Mouse (Mus musculus) cerebellum, adult 2 months (tissue): Measurements from ENCODE around the gene Eloa.

Experiments
- CTCF ChIP-seq: fragments of 200-500 bp; IDR thresholded peaks from 2 replicates; pipeline ENCODE4 v1.5.1; 2011; ENCODE audit warnings: low read depth, mild to moderate bottlenecking, control low read depth, low read length, moderate library complexity, borderline replicate concordance; ENCODE audit not compliant: insufficient read depth
- POLR2A ChIP-seq: fragments of 200-500 bp; IDR thresholded peaks from 2 replicates; pipeline ENCODE4 v1.6.1; 2011; ENCODE audit warnings: low read length, control low read depth, borderline replicate concordance; ENCODE audit not compliant: insufficient read depth

DNA sequence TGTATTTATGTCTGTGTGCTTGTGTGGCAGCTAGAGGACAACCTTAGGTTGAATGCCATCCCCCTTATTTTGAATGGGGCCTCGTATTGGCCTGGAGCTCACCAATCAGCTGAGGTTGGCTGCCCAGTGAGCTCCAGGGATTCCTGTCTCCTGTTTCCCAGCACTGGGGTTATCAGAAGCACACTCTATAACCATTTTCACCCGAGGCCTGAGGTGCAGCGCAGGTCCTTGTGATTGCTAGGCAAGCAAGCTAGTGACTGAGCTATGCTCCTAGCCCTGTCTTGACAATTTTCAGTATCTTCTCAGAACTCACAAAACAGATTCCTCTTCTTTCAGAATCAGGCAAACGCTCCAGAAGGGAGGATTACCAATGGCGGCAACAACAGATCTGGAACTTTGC lies 37.0 kb downstream of the Eloa start:
- TF ChIP-seq CTCF (no peak), POLR2A (no peak)
